Mouse (Mus musculus) spleen, postnatal 36 days (tissue): ENCODE data around the gene D17Wsu92e.
A peak's percentile ranks its signal among the peaks of the same experiment; 100 is the strongest.

Experiments
- DNase-seq, 2 experiments: peaks; one replicate each; pipeline ENCODE4 v3.0.0; 2022; ENCODE audit warnings: low spot score in 2 of 2, mixed read lengths in 1 of 2

The D17Wsu92e gene

GRCm38 (mm10) chr17:27790976-27791375, 29.5 kb downstream of the D17Wsu92e start:
- DNase-seq: no peak

GRCm38 (mm10) chr17:27790015-27790414, 30.4 kb downstream of the D17Wsu92e start:
- DNase-seq: no peak

- no peak for DNase-seq
Observed at GRCm38 (mm10) chr17:27788456-27789172, 31.8 kb downstream of the D17Wsu92e start.

GRCm38 (mm10) chr17:27783567-27783966, 36.9 kb downstream of the D17Wsu92e start:
- no peak for DNase-seq

- no peak for DNase-seq
Observed at GRCm38 (mm10) chr17:27781059-27781687, 39.3 kb downstream of the D17Wsu92e start.

- DNase-seq: peak in 1 of 2 experiments; percentile 26
Observed at GRCm38 (mm10) chr17:27779755-27780154, 40.7 kb downstream of the D17Wsu92e start.

- peak; percentile 31 to 56 for DNase-seq
Observed at GRCm38 (mm10) chr17:27778671-27779355, 41.6 kb downstream of the D17Wsu92e start.

- peak; percentile 49 to 74 for DNase-seq
Observed at GRCm38 (mm10) chr17:27777823-27778222, 42.6 kb downstream of the D17Wsu92e start.

GRCm38 (mm10) chr17:27774198-27774597, 46.2 kb downstream of the D17Wsu92e start:
- no peak for DNase-seq

GRCm38 (mm10) chr17:27771616-27772015, 48.8 kb downstream of the D17Wsu92e start:
- no peak for DNase-seq

- peak; percentile 14 to 31 for DNase-seq
Observed at GRCm38 (mm10) chr17:27768817-27769542, 51.5 kb downstream of the D17Wsu92e start.

- no peak for DNase-seq
Observed at GRCm38 (mm10) chr17:27767543-27767942, 52.9 kb downstream of the D17Wsu92e start.

GRCm38 (mm10) chr17:27767120-27767519, 53.3 kb downstream of the D17Wsu92e start:
- DNase-seq: no peak

- DNase-seq: no peak
Observed at GRCm38 (mm10) chr17:27765066-27765465, 55.4 kb downstream of the D17Wsu92e start.

GRCm38 (mm10) chr17:27764453-27764852, 56.0 kb downstream of the D17Wsu92e start:
- DNase-seq: no peak

- no peak for DNase-seq
Observed at GRCm38 (mm10) chr17:27762884-27763283, 57.6 kb downstream of the D17Wsu92e start.

GRCm38 (mm10) chr17:27761639-27762336, 58.7 kb downstream of the D17Wsu92e start:
- DNase-seq: peak; percentile 38 to 46

GRCm38 (mm10) chr17:27760169-27760568, 60.3 kb downstream of the D17Wsu92e start:
- no peak for DNase-seq

- no peak for DNase-seq
Observed at GRCm38 (mm10) chr17:27751314-27752202, 68.9 kb downstream of the D17Wsu92e start.

- no peak for DNase-seq
Observed at GRCm38 (mm10) chr17:27750451-27750942, 70.0 kb downstream of the D17Wsu92e start.
